Mouse (Mus musculus) forebrain, embryonic 11.5 days (tissue): ENCODE measurements around the gene AI597479. TPM values are rescaled to one million over a fixed set of nuclear protein-coding genes. Genes with fewer than 3 reads are reported as not detected.

Source experiments
- ATAC-seq: fragments of 200-750 bp; cut with Nextera tagmentation; replicated peaks from 2 replicates; pipeline ENCODE4 v1.8.0; 2017; ENCODE audit warnings: moderate TSS enrichment; ENCODE audit not compliant: low FRiP score
- DNase-seq: peaks from one replicate; pipeline ENCODE4 v3.0.0-alpha.2; 2017; ENCODE audit warnings: low spot score
- H3K27ac ChIP-seq: fragments of 300-500 bp; sonication (generic); 2 replicates; pipeline ENCODE4 v1.5.1; 2014; ENCODE audit warnings: low read depth, low read length
- H3K27me3 ChIP-seq: fragments of 300-500 bp; sonication (generic); 2 replicates; pipeline ENCODE4 v1.6.1; 2014; ENCODE audit warnings: mild to moderate bottlenecking, low read length, mixed read lengths; ENCODE audit not compliant: control insufficient read depth, insufficient read depth
- H3K36me3 ChIP-seq: fragments of 300-500 bp; sonication (generic); 2 replicates; pipeline ENCODE4 v1.6.1; 2014; ENCODE audit warnings: mild to moderate bottlenecking, low read length, moderate library complexity, mixed read lengths; ENCODE audit not compliant: control insufficient read depth, insufficient read depth
- H3K4me1 ChIP-seq: fragments of 300-500 bp; sonication (generic); replicated peaks from 2 replicates; pipeline ENCODE4 v1.6.1; 2014; ENCODE audit warnings: low read length, mixed read lengths; ENCODE audit not compliant: control insufficient read depth, insufficient read depth
- H3K4me2 ChIP-seq: fragments of 300-500 bp; sonication (generic); 2 replicates; pipeline ENCODE4 v1.6.1; 2014; ENCODE audit warnings: low read depth, mild to moderate bottlenecking, low read length, moderate library complexity, mixed read lengths; ENCODE audit not compliant: severe bottlenecking
- H3K4me3 ChIP-seq: fragments of 300-500 bp; sonication (generic); 2 replicates; pipeline ENCODE4 v1.5.1; 2014; ENCODE audit warnings: low read depth, low read length
- H3K9ac ChIP-seq: fragments of 300-500 bp; sonication (generic); 2 replicates; pipeline ENCODE4 v1.6.1; 2014; ENCODE audit warnings: low read length
- H3K9me3 ChIP-seq: fragments of 300-500 bp; sonication (generic); 2 replicates; pipeline ENCODE4 v1.6.1; 2016; ENCODE audit warnings: low read length, mixed read lengths; ENCODE audit not compliant: control insufficient read depth
- whole genome bisulfite sequencing: fragments of 180-500 bp; shearing (Covaris S2); extraction: QIAGEN DNeasy Blood & Tissue Kit; methylation state at CpG from one replicate; pipeline ENCODE4 v1.1.7; 2014; 5-methylcytosine and 5-hydroxymethylcytosine counted together
- polyA plus RNA-seq: library from polyadenylated mRNA; unstranded; fragments of >200 nt; fragmentation: Nextera tagmentation; extraction: Ambion mirVana; gene quantifications from 2 replicates; pipeline ENCODE4 v1.2.1, GENCODE M21; 2014

AI597479 gene
- polyA plus RNA-seq, 1 experiment from 2014 or later = 41.8 TPM

DNA sequence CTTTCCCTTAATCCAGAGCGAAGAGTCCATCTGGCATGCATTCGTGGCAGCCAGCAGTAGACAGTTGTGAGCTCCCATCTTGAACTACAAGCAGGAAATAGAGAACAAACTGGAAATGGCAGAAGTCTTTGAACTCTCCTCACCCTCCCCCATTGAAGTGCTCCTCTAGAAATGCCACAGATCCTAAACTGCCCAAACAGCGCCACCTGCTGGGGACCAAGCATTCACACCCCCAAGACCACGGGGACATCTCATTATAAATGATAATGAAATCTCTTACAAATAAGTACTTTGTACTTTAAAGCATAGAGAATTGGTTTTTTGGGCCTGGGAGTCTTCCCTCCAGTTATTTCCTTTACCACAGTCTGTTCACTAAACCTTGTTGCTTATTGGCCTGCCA is 12.0 kb downstream of the AI597479 start:
- DNase-seq = peak; percentile 68
- Histone ChIP-seq H3K36me3 (no peaks in the 10 kb centered on the region; the same call in 1 of the 2 replicates), H3K4me2 (no peak overlapping the region), H3K27me3 (no peaks in the 10 kb centered on the region), H3K9me3 (no peaks in the 10 kb centered on the region), H3K9ac (no peak overlapping the region), H3K27ac (no peak overlapping the region), H3K4me3 (no peak overlapping the region), H3K4me1 (no peaks in the 10 kb centered on the region)
- no peak for ATAC-seq
- WGBS = 53% methylated on average over 4 of the region's 4 CpGs

DNA sequence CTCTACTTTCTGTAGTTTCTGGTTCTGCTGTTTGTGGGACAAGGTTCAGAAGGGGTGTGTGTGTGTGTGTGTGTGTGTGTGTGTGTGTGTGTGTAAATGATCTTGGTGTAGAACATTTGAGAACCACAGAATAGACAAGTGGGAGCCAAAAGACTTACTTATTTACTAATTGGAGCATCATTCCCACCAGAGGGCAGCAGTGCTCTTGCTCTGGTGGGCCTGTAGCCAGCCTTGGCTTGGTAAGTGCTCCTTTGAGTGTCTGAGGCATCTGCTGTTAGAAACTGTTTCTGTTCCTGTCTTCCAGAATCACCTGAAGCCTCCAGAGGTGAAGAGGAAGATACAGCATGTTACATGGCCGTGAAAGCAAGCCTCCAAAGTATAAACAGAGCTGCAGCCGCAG is 14.4 kb downstream of the AI597479 start:
- no peak overlapping the region for H3K9ac ChIP-seq
- WGBS = 84% methylated on average over 2 of the region's 2 CpGs
- H3K36me3 ChIP-seq = no peaks in the 10 kb centered on the region; the same call in 1 of the 2 replicates

DNA sequence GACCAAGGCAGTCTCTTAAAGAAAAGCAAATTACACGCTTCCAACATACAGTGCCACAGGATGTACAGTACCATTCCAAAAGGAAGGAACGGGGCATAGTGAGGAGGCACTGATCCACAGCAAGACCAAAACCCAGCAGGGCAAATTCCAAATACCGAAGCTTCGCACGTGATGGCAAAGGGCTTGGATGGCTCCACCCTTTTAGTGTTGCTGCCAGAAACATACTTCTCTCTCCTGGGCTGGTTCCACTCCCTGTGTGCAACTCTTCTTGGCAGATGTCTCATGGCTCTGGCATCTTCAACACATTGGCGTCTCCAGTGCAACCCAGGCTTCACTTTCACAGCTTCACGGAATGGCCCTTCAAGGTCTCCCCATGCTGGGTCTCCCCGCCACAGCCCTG is 18.9 kb downstream of the AI597479 start:
- H3K9ac ChIP-seq = no peak overlapping the region
- no peak overlapping the region for H3K4me2 ChIP-seq
- ATAC-seq (no peak), DNase-seq (no peak)
- no peaks in the 10 kb centered on the region for H3K4me1 ChIP-seq
- no peaks in the 10 kb centered on the region for H3K27me3 ChIP-seq
- no peak overlapping the region for H3K27ac ChIP-seq
- WGBS = 98% methylated on average over 8 of the region's 8 CpGs
- no peak overlapping the region for H3K4me3 ChIP-seq
- no peaks in the 10 kb centered on the region for H3K9me3 ChIP-seq
- no peaks in the 10 kb centered on the region for H3K36me3 ChIP-seq

More for the DNA sequence above, 14.4 kb downstream of the AI597479 start:
- no peaks in the 10 kb centered on the region for H3K4me1 ChIP-seq
- ATAC-seq (no peak), DNase-seq (no peak)
- no peak overlapping the region for H3K27ac ChIP-seq
- no peak overlapping the region for H3K4me3 ChIP-seq
- no peaks in the 10 kb centered on the region for H3K27me3 ChIP-seq
- no peaks in the 10 kb centered on the region for H3K9me3 ChIP-seq
- no peak overlapping the region for H3K4me2 ChIP-seq

DNA sequence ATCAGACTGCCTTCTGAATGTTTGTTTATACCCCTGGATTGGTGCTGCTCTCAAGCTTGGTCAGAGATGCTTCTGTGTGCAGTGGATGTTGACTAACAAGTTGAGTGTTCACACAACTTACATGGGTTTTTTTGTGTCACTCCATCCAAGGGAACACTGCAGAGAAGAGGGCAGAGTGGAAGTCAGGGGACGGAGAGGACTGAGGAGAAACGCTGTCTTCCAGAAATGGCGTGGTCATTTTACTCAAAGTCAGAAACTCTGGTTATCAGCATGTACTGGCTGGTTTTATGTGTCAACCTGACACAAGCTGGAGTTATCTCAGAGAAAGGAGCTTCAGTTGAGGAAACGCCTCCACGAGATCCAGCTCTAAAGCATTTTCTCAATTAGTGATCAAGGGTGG is 22.4 kb downstream of the AI597479 start:
- no peaks in the 10 kb centered on the region for H3K4me1 ChIP-seq
- H3K4me3 ChIP-seq = no peak overlapping the region
- H3K27ac ChIP-seq = no peak overlapping the region
- H3K9ac ChIP-seq = no peak overlapping the region
- H3K27me3 ChIP-seq = no peaks in the 10 kb centered on the region
- no peak for DNase-seq
- H3K4me2 ChIP-seq = no peak overlapping the region
- ATAC-seq = no peak
- WGBS = 91% methylated on average over 5 of the region's 5 CpGs
- H3K36me3 ChIP-seq = no peaks in the 10 kb centered on the region
- H3K9me3 ChIP-seq = no peaks in the 10 kb centered on the region

DNA sequence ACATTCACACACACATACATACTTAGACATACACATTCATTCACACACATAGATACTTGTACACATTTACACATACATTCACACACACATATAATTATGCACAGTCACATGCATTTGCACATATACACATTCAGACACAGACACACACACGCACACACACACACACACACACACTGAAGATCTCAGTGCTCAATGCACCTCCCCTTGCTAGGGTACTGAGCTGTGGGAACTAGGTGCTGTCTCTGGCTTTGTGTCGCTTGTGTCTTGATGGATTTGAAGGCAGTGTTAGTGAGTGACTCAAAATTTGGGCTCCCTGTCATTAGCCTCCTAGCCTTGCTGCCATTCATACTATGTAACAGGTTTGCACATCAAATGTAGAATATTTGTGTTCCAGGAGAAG is 24.1 kb downstream of the AI597479 start:
- WGBS = 95% methylated on average over 2 of the region's 2 CpGs
- DNase-seq = no peak
- H3K4me3 ChIP-seq = no peak overlapping the region
- no peak overlapping the region for H3K27ac ChIP-seq
- no peaks in the 10 kb centered on the region for H3K27me3 ChIP-seq
- H3K9me3 ChIP-seq = no peaks in the 10 kb centered on the region
- no peaks in the 10 kb centered on the region for H3K4me1 ChIP-seq
- no peak for ATAC-seq
- H3K36me3 ChIP-seq = no peaks in the 10 kb centered on the region
- no peak overlapping the region for H3K9ac ChIP-seq
- H3K4me2 ChIP-seq = no peak overlapping the region

GRCm38 (mm10) chr1:43124726-43125125 is 26.2 kb downstream of the AI597479 start:
- no peak overlapping the region for H3K27ac ChIP-seq
- ATAC-seq (no peak), DNase-seq (no peak)
- H3K36me3 ChIP-seq = no peaks in the 10 kb centered on the region
- H3K4me2 ChIP-seq = no peak overlapping the region
- no peak overlapping the region for H3K4me3 ChIP-seq
- WGBS = 84% methylated on average over 4 of the region's 4 CpGs
- no peaks in the 10 kb centered on the region for H3K27me3 ChIP-seq
- H3K9ac ChIP-seq = no peak overlapping the region
- H3K4me1 ChIP-seq = no peaks in the 10 kb centered on the region
- no peaks in the 10 kb centered on the region for H3K9me3 ChIP-seq

- no peaks in the 10 kb centered on the region for H3K9me3 ChIP-seq
- H3K9ac ChIP-seq = no peak overlapping the region
- no peaks in the 10 kb centered on the region for H3K36me3 ChIP-seq
- ATAC-seq = no peak
- DNase-seq = no peak
- no peak overlapping the region for H3K27ac ChIP-seq
- no peak overlapping the region for H3K4me3 ChIP-seq
- H3K27me3 ChIP-seq = no peaks in the 10 kb centered on the region
- no peak overlapping the region for H3K4me2 ChIP-seq
- H3K4me1 ChIP-seq = no peaks in the 10 kb centered on the region
These were observed 28.7 kb downstream of the AI597479 start for GRCm38 (mm10) chr1:43127196-43127595.

DNA sequence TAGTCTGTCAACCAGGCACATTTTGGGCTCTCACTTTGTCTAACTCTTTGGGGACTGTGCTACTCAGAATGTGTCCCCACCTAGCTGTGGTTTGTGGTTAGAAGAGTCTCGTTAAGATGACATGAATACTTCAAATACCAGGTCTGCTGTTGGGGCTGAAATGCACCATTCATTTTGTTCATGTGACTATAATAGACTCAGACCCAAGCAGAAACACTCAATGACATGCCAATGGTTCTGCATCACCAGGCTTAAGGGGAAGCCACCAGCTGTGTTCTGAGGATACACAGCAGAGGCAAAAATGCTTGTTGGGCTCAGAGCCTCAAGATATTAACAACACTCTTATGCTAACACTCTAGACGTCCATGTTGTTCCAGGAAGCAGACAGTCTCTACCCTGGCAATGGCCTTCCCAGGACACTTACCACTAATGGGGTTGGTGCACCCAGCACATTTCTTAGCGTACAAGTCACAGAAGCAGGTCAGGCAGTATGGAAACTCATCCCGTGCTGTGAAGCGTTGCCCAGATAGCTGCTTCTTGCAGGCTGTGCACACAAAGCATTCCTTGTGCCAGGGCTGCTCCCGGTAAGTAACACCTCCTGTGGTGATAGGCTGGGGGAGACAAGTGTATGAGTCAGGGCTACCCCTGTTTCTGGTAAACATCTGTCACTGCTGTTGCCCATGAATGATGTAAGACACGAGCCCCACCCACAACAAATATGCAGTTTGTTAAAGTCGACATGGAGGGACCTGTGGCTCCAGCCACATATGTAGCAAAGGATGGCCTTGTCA is 29.5 kb downstream of the AI597479 start:
- Histone ChIP-seq H3K9ac (no peak overlapping the region), H3K36me3 (no peaks in the 10 kb centered on the region), H3K9me3 (no peaks in the 10 kb centered on the region), H3K4me1 (no peaks in the 10 kb centered on the region), H3K27ac (no peak overlapping the region), H3K4me2 (no peak overlapping the region), H3K4me3 (no peak overlapping the region), H3K27me3 (no peaks in the 10 kb centered on the region)
- WGBS = 75% methylated on average over 8 of the region's 8 CpGs
- DNase-seq (no peak), ATAC-seq (no peak)
